Mouse (Mus musculus) embryonic fibroblast, embryonic 13.5 days (primary cell): ENCODE measurements at regions not wholly inside any gene's neighbourhood (a gene's known extent, or its start where the extent isn't known, plus 50 kb on each side); places are given as distances from the start of the nearest gene placed in this dataset.
A peak's percentile ranks its signal among the peaks of the same experiment; 100 is the strongest.
"Not testable (repeated sequence)": the region's sequence is repeated elsewhere in the genome, so short reads cannot be mapped to it uniquely, and the experiment has no call there.

Experiments
- H3K27ac ChIP-seq: 2 replicates; pipeline ENCODE4 v1.5.1; 2012; ENCODE audit warnings: low read length, control low read depth, inconsistent platforms; ENCODE audit not compliant: insufficient read depth
- H3K4me1 ChIP-seq: 2 replicates; pipeline ENCODE4 v1.6.1; 2011; ENCODE audit warnings: low read length; ENCODE audit not compliant: control insufficient read depth, insufficient read depth
- H3K4me3 ChIP-seq: 2 replicates; pipeline ENCODE4 v1.5.1; 2011; ENCODE audit warnings: mild to moderate bottlenecking, control low read depth, low read length; ENCODE audit not compliant: insufficient read depth
- CTCF ChIP-seq: IDR thresholded peaks from 2 replicates; pipeline ENCODE4 v1.5.1; 2011; ENCODE audit warnings: mild to moderate bottlenecking, control low read depth, low read length, moderate library complexity, borderline replicate concordance; ENCODE audit not compliant: insufficient read depth
- POLR2A ChIP-seq: IDR thresholded peaks from 2 replicates; pipeline ENCODE4 v1.6.1; 2011; ENCODE audit warnings: low read depth, mild to moderate bottlenecking, control low read depth, low read length, moderate library complexity

DNA sequence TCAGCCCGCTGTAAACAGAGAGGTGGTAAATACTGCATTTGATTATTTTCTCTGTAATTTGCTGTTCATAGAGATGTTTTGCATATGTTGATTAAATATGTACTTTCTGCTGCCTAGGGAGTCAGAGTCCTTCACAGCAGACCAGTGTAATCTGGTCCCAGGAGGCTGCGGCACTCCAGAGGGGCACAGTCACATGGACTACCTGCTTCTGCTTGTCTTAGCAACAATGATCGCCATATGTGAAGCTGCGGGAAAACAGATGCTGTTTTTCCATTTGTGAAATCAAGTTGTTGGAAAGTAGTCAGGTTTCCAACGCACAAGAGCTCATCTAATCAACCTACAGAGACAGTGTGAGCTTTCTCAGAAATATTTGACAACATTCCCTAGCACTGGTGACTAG lies 490.6 kb downstream of the Cypt12 start:
- no peaks in the 10 kb centered on the region for H3K4me1 ChIP-seq
- TF ChIP-seq POLR2A (no peak), CTCF (no peak)
- no peak overlapping the region for H3K4me3 ChIP-seq
- no peak overlapping the region for H3K27ac ChIP-seq

DNA sequence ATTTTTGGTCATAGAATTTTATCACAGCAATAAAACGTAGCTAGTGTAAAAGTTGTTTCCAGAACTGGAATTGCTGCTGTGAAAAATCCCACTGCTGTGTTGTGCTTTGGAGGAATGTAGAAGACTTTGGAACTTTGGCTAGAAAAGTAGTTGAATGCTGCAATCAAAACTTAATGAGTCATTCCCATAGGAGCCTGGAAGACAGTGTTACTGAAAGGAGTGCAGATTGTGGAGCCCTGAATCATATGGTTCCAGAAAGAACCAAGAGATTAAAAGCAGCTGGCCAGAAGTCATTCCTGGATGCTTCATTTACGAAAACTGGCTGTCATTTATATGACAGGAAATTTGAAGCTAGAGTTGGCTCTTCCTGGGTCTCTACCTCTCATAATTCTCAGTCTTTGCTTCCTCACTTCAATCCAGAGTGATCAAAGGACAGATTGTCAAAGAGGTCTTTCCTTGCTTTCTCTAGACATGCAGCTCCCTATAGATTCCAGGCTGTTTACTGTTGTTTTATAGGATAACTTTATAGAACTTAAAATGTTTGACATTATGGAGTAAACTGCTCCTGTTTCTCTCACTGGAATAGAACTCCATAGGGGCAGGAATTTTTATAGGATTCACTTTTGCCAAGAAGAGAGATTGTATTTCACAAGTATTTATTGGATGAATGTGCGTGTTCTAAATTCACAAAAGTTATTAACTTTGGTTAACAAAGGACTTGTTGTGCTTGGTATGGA lies 504.2 kb downstream of the Cypt12 start:
- no peaks in the 10 kb centered on the region for H3K4me1 ChIP-seq
- TF ChIP-seq POLR2A (no peak), CTCF (no peak)
- H3K27ac ChIP-seq = peak overlapping the region; percentile 98
- no peak overlapping the region for H3K4me3 ChIP-seq

DNA sequence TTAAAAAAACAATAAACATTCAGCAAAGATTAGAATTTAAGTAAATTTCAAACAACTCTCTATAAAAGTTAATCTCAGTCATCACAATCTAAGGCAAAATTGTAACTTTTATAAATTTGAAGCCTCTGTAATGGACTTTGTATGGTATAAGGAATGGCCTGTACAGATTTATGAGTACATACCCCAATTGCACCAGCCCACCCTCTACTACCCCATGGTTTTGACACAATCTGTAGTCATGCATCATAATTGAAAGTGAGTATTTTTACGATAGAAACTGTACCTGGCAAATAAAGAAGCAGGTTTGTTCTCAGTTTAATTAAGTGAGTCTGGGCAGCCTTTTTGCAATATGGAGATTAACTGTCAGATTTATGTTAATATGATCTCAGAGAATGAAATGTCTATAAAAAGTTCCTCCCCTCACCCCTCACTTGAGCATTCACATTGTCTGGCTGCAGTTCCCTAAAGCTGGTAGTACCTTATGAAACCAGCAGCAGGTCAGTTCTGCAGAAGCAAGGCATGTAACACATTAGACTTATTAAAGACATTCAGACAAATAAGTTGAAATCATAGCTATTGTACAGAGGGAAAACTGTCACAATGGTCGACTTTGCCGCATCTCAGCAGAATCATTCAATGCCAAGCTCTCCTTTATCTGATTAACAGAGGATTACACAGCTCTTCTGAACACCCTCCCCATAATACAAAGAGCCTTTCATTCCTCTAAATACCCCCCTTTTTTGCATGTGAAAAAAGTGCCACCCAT lies 505.2 kb downstream of the Cypt12 start:
- TF ChIP-seq CTCF = no peak
- Histone ChIP-seq H3K4me1 (no peaks in the 10 kb centered on the region), H3K4me3 (no peak overlapping the region), H3K27ac (peak overlapping the region; percentile 98; the same call in 1 of the 2 replicates)

DNA sequence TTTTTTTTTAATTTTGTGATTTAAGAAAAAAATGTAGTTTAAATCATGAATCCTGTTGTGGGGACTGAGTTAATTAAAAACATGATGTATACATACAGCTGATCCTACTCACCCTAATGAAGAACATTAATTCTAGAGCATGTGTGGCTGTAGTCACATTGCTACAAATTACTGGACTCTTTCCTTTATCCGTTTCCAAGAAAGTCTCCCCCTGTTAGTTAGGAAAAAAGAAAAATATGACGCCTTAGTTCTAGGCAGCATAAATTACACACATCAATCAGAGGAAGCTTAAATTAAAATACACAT lies 505.7 kb downstream of the Cypt12 start:
- Histone ChIP-seq H3K4me1 (no peaks in the 10 kb centered on the region), H3K4me3 (no peak overlapping the region), H3K27ac (no peak overlapping the region)
- no peak for TF ChIP-seq CTCF
- TF ChIP-seq POLR2A = no peak

DNA sequence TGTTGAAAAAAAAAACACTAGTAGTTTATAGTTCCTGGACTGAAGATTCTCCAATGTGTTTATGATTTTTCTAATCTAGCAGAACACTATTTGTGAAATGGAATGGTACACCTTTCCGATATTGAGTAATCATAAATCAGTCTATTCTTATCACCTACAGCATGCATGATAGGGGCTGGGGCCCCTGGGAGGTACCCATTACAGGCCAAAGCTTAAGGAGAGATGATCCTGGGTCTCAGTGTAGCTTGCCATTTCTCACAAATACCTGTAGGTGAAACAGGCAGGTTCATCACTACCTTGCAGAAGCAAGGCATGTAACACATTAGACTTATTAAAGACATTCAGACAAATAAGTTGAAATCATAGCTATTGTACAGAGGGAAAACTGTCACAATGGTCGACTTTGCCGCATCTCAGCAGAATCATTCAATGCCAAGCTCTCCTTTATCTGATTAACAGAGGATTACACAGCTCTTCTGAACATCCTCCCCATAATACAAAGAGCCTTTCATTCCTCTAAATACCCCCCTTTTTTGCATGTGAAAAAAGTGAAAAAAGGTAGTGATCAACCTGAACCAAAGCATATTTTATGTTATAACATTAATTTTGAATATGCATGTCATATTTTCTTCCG lies 506.5 kb downstream of the Cypt12 start:
- not testable (repeated sequence) for H3K4me3 ChIP-seq, H3K4me1 ChIP-seq, H3K27ac ChIP-seq

DNA sequence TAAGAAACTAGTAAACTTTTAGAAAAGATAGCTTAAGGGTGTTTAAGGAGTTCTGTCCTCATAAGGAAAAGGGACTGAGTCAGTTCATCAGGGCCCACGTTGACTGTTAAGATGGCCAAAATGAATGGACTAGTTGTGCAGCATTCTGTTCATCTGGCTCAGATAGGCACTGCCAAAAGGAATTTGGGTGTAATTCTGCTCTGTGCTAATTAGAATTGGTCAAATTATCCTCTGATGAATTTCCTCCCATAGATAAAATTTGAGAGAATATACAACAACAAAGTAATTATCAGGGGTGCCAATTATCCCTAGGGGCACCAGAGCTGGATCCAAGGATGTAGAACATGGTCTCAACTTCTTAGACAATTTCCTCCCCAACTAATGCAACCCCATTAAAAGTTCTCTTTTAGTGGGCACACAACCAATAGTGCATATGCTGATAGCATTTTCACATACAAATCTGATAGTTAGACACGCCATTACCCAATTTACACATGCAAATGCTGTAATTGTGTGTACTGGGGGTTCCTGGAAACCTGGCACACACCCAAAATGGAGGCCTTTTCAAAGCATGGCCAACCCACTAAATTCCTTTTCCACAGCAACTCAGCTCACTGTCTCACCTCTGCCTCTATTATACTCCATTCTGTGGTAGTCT lies 508.0 kb downstream of the Cypt12 start:
- no peak overlapping the region for H3K27ac ChIP-seq
- H3K4me1 ChIP-seq = no peaks in the 10 kb centered on the region
- H3K4me3 ChIP-seq = no peak overlapping the region
- TF ChIP-seq CTCF (no peak), POLR2A (no peak)

DNA sequence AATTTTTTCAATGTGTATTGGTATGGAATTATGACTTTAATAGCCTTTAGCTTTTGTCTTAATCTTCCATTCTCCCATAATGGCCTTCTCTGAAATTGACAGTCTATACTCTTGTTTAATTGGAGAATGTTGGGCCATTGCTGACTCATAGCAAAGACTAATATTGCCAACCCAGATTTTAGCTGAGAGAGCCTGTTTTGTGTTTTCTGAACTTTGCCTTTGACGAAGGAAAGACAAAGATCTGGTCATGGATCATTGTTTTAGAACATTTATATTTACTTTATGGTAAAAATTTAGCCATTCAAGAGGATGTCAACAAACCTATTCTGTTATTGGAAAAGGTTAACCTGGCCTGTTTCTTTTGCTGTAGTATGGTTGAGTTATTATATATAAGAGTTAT lies 512.1 kb downstream of the Cypt12 start:
- TF ChIP-seq POLR2A = no peak
- no peak for TF ChIP-seq CTCF
- Histone ChIP-seq H3K27ac (no peak overlapping the region), H3K4me3 (no peak overlapping the region), H3K4me1 (no peaks in the 10 kb centered on the region)

DNA sequence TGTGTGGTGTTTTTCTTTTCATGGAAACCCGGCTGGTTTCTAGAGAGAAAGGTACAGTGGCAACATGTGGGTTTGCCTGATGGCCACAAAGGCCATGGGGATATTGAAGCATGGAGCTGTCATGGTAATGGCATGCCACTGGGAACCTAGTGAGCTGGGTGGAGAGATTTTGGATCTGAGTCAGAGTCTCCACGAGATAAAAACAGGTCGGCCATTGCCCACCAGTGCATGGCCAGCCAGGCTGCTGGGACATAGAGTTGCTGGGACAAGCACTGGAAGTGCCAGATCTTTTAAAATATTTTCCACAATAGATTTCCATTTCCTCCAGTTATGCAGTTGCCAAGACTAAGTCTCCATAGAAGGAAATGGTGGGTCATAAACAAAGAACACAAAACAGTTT lies 523.6 kb downstream of the Cypt12 start:
- TF ChIP-seq CTCF (no peak), POLR2A (no peak)
- Histone ChIP-seq H3K27ac (no peak overlapping the region), H3K4me1 (no peaks in the 10 kb centered on the region), H3K4me3 (no peak overlapping the region)

DNA sequence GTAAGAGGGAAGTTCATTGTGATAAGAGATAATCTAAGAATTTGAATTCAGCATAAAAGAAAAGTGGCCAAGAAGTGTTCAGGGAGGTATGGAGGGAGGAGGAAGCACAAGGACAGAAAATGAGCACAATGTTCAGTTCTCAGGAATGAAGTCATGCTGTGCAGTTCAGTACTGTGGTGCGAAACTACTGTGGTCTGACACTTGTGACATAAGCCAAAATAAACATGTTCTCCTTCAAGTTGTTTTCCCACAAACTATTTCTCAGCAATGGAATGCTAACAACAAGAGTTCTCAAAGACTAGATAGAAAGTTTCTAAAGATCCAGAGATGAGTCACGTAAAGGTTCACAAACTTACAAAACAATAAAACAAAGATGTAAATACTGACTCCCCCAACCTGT lies 531.3 kb downstream of the Cypt12 start:
- Histone ChIP-seq H3K4me3 (no peak overlapping the region), H3K4me1 (no peaks in the 10 kb centered on the region; the same call in 1 of the 2 replicates), H3K27ac (no peak overlapping the region)
- TF ChIP-seq CTCF = no peak
- TF ChIP-seq POLR2A = no peak

DNA sequence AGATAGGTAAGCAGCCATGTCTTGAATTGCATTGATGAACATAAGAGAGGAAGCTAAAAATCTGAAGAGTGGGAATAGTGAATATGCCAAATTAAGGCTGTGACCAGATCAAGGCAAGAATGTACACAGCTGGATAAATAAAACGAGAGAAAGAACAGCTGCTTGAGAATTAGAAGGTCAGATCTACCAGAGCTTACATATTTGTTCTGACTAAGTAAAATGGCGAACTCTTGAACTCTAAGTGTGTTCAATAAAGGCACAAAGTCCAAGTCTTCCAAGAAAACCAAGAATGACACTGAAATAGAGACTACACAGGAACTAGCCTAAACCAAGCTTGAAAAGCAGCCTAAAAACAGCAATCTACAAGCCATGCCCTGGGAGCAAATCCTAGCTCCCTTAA lies 533.8 kb downstream of the Cypt12 start:
- H3K4me1 ChIP-seq = no peaks in the 10 kb centered on the region; the same call in 1 of the 2 replicates
- H3K27ac ChIP-seq = no peak overlapping the region
- TF ChIP-seq CTCF (no peak), POLR2A (no peak)
- H3K4me3 ChIP-seq = no peak overlapping the region
